Mouse (Mus musculus) gastrocnemius, postnatal 36 days (tissue): ENCODE measurements at regions not wholly inside any gene's neighbourhood (a gene's known extent, or its start where the extent isn't known, plus 50 kb on each side); places are given as distances from the start of the nearest gene placed in this dataset.

Source experiments
- DNase-seq, 2 experiments: peaks; one replicate each; pipeline ENCODE4 v3.0.0; 2022
- intact Hi-C: fragments of 180-260 bp; cut with DNase I; formaldehyde crosslinking; loops from one replicate; pipeline ENCODE4 v1.15.1; 2025

DNA sequence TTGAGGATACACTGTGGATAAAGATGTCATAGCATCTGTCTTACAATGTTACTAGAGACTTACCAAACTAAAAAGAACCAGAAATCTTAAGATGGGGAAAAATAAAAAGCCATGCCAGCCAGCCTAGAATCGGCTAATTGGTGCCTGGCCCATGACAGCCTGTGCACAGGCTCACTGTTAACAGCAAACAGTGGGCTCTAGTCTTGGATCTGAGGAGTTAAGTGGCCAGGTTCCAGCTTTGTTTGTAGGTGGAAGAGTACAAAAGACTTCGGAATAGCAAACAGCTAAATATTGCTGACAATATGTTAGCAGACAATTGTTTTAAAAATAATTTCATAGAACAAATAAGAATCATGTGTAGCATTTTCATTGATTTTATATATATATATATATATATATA is 228.4 kb downstream of the Rab11fip2 start:
- no peak for DNase-seq
- intact Hi-C loops: no loop called here

DNA sequence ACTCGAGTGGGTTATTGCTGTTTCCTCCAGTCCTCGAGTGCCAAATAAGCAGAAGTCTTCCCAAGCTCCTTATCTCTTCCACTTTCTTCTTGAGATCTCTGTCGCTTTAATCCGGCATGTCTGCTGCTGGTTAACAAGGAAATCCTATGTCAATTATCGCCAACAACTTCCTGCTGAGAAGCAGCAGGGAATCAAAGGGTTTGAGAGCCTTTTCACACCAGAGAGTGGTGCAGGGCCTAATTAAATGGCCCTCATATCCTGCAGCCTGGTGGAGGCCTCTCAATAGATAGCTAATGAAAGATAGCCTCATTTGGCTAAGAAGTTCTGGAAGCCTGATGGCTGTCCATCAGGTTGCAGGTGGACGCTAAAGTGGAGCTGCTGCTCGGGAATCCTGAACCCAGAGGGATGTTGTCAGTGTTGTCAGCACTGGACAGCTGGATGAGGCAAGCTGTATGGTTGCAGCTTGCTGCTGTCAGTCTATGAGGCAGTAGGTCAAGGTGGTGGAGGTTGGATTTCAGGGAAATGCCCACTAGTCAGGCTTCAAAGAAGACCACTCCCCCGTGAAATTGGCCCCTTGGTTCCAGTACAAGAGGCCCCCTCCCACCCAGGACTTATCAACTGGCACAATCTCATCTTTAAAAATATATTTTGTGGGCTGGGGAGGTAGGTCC is 225.5 kb downstream of the Rab11fip2 start:
- no peak for DNase-seq
- intact Hi-C loops: no loop called here

DNA sequence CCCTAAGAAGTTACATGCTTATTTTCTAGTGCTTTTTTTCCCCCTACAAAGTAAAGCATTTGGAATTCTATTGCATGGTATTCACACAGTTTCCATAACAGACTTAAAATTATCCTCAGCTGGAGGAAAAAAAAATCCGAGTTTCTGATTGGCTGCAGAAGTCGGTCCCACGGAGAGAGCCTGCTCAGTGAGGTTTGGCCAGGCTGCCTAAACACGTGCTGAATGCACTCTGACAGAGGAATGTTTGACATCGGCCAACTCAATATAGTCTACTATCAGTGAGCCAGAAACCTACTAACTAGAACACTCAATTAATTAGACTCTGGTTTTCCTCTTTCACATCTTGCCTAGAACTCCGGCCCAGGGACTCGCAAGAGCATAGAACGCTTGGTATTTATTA is 204.9 kb downstream of the Rab11fip2 start:
- intact Hi-C loops: loop anchor here (5.0 kb wide), 1 partner anchor 404 kb away; no protein-coding TSS in a partner anchor
- no peak for DNase-seq

DNA sequence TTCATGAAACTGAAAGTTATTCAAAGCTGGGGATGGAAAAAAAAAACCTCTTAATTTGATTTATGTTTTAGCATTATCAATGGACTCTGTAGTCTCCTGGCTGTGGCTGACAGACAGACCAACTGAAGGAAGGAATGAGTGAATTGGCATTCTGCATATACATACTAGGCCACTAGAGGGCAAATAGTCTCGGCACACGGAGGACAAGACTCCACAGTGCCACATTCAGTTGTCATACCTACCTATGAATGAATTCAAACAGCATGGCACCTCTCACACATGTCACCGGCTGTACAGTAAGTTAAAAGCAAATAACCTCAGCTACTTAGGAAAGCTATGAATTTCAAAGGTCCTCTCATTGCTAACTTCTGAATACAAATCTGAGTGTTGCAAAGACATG is 200.5 kb downstream of the Rab11fip2 start:
- no peak for DNase-seq
- intact Hi-C loops: loop anchor here (10.0 kb wide), 1 partner anchor 288 kb away; the partner anchor contains the start of gene Emx2

DNA sequence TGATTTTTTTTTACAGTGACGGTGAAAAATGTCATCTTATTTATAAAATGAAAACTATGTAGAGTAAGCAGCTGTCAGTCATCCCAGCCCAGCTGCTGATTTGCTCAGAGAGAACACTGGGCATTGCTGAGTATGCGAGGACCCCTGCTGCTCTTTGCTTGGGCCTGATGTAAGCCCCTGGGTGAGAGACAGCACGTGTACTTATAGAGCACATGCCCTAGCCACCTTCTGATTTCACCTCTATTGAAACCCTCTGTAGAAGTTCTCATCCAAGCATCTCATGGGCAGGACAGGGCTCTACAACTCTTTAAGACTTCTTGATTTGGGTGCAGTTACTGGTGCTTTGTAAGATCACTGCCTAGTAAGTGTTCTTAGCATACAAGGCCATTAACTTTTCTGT is 182.2 kb downstream of the Rab11fip2 start:
- intact Hi-C loops: no loop called here
- no peak for DNase-seq

DNA sequence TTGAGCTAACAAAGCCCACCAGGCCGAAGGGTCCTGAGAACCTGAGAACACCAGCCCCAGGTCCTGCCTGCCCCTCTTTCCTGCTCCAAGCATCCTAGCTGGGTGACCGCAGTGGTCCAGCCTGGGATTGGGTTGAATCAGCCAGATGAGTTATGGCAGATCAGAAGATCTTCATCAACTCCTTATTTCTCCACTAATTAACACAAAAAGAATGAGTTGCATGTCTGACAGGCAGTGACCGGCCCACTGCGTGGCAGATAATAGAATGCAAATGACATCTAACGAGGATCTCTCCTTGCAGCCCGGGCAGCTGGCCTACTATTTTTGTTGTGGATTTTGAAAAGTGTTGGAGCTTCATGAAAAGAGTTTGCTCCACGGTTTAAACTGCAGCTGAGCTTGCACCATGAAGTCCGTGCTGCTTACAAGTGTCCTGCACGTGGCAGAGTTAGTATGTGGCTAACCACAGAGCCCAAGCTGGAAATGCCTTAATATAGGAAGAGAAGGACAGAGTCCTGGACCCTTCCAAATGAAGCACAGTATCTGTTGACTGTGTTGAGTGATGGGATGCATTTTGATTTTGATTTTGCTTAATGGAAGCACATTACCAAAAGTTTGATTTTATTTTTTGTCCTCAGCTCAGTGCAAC is 158.9 kb downstream of the Rab11fip2 start:
- intact Hi-C loops: no loop called here
- DNase-seq: no peak

DNA sequence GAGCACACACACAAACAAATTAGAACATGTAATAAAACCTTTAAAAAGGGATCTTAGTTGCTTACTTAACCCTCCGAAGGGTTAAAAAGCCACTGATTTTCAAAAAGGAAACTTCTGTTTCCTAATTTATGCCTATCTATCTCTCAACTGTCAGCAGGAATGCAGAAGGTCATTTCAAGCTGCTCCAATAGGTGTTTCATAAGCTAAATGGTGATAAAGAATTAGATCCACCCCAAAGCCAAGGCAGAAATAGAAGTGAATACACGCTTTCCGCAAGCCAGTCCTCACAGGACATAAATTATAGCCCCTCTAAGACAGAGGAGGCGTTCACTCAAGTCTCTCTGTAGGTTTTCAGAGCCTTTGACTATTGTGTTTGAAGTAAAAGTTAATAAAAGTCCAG is 112.2 kb downstream of the Rab11fip2 start:
- intact Hi-C loops: no loop called here
- no peak for DNase-seq

- intact Hi-C loops: no loop called here
Observed at GRCm38 (mm10) chr19:59837138-59837537, 106.3 kb downstream of the Rab11fip2 start.

GRCm38 (mm10) chr19:59837628-59838027 is 105.8 kb downstream of the Rab11fip2 start:
- DNase-seq: no peak
- intact Hi-C loops: no loop called here

More at GRCm38 (mm10) chr19:59837138-59837537, 106.3 kb downstream of the Rab11fip2 start:
- no peak for DNase-seq

DNA sequence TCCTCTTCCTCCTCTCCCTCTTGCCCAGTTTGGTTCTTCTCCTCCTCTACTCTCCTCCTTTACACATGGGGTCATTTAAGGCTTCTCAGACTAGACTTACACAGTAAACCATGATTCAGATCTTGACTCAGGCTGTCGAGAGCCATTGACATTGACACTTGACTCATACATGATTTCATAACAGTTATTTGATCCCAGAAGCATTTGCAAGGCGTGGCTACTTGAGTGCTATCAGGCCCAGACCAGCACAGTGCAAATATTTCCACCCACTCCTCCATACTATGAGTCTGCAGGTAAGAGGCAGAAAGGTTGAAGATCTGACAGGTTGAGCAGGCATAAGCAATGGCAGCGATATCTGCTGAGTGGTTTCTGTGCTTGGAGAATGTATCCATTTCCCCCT is 99.2 kb downstream of the Rab11fip2 start:
- no peak for DNase-seq
- intact Hi-C loops: no loop called here

DNA sequence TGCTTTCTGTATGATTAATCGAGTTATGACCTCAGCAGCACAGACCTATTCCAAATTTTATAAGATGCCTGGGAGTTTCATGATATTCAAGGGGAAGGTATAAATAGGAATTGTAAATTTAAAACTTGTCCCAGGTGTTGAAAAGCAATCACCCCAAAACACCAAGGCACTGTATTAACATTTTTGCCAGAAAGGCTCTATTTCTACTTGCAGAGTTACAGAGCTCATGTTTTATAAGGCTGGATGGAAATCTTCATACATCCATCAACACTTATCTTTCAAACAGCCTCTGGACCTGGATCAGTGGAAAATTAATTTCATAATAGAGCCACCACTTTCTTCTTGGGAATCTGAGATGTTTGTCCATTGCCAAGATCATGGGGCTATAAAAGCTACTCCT is 96.6 kb downstream of the Rab11fip2 start:
- intact Hi-C loops: no loop called here
- DNase-seq: no peak

DNA sequence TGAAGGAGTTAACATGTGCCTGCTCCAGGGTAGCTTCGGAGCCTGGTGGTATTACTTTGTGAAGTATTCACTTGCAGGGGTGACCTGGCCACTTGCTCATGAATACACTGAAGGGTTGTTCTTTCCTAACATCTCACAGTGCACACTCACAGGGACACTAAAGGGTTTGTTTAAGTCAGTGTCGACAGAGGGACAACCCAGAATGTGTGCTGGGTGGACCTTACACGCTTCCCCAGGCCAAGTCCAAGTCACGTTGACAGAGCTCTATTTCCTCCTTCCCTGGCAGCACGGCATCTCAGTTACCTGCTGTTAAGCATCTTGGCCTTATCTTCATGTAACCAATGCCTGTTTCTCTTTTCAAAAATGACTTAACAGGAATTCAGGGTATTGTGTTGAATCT is 92.8 kb downstream of the Rab11fip2 start:
- intact Hi-C loops: loop anchor here (10.0 kb wide), 1 partner anchor 844 kb away; no protein-coding TSS in a partner anchor
- DNase-seq: no peak

GRCm38 (mm10) chr19:59852011-59852738 is 91.3 kb downstream of the Rab11fip2 start:
- intact Hi-C loops: loop anchor here (10.0 kb wide), 1 partner anchor 843 kb away; no protein-coding TSS in a partner anchor
- DNase-seq: no peak
